Mouse (Mus musculus): ENCODE measurements around the gene Fastkd5.

- TF ChIP-seq CTCF (IDR thresholded peaks at IDR 0.05; ENCODE audit: low read depth, low read length) = no peak
- TF ChIP-seq POLR2A (IDR thresholded peaks at IDR 0.05; ENCODE audit: extremely low read depth, insufficient read depth, low read length) = no peak
These were observed 34.2 kb downstream of the Fastkd5 start for GRCm38 (mm10) chr2:130595596-130595995.

All from liver, adult 2 months (tissue).